Mouse (Mus musculus) testis, adult 2 months (tissue): ENCODE measurements around the gene Ifi27l2b. TPM values are rescaled to one million over a fixed set of nuclear protein-coding genes. Genes with fewer than 3 reads are reported as not detected.

Source experiments
- H3K27ac ChIP-seq: fragments of 200-500 bp; 2 replicates; pipeline ENCODE4 v1.5.1; 2012; ENCODE audit warnings: low read depth, low read length; ENCODE audit not compliant: control insufficient read depth, insufficient read depth
- H3K27me3 ChIP-seq: fragments of 200-500 bp; 2 replicates; pipeline ENCODE4 v1.6.1; 2012; ENCODE audit warnings: mild to moderate bottlenecking, low read length, moderate library complexity; ENCODE audit not compliant: control insufficient read depth, insufficient read depth
- H3K36me3 ChIP-seq: fragments of 200-500 bp; 2 replicates; pipeline ENCODE4 v1.6.1; 2012; ENCODE audit warnings: mild to moderate bottlenecking, low read length; ENCODE audit not compliant: control insufficient read depth, insufficient read depth
- H3K4me1 ChIP-seq: fragments of 200-500 bp; 2 replicates; pipeline ENCODE4 v1.6.1; 2012; ENCODE audit warnings: low read length; ENCODE audit not compliant: control insufficient read depth, insufficient read depth
- H3K4me3 ChIP-seq: fragments of 200-500 bp; 2 replicates; pipeline ENCODE4 v1.5.1; 2012; ENCODE audit warnings: low read depth, mild to moderate bottlenecking, low read length, moderate library complexity, mixed read lengths; ENCODE audit not compliant: control insufficient read depth
- CTCF ChIP-seq: fragments of 200-500 bp; IDR thresholded peaks from 2 replicates; pipeline ENCODE4 v1.5.1; 2012; ENCODE audit warnings: low read depth, mild to moderate bottlenecking, inconsistent platforms, low read length, moderate library complexity; ENCODE audit not compliant: control insufficient read depth, insufficient read depth, insufficient replicate concordance
- POLR2A ChIP-seq: fragments of 200-500 bp; IDR thresholded peaks from 2 replicates; pipeline ENCODE4 v1.6.1; 2012; ENCODE audit warnings: low read depth, mild to moderate bottlenecking, inconsistent platforms, low read length, moderate library complexity; ENCODE audit not compliant: control insufficient read depth
- polyA plus RNA-seq: library from polyadenylated mRNA; depleted of rRNA; stranded (reverse); fragments of >200 nt; gene quantifications from 2 replicates; pipeline ENCODE4 v1.2.3, GENCODE M21; 2012

The Ifi27l2b gene
- polyA plus RNA-seq, 1 experiment = not detected

- H3K36me3 ChIP-seq = no peaks in the 10 kb centered on the region
- peak within 1 kb of the TSS; percentile 55 for H3K4me3 ChIP-seq
- H3K27me3 ChIP-seq = no peaks in the 10 kb centered on the region
- peak within 1 kb of the TSS; percentile 71 for H3K27ac ChIP-seq
- H3K4me1 ChIP-seq = no peaks in the 10 kb centered on the region; the same call in 1 of the 2 replicates
- TF ChIP-seq CTCF = no peak
These were observed 22.9 kb downstream of the Ifi27l2b start, which contains the start of gene Ifi27 for GRCm38 (mm10) chr12:103433986-103434731. TSS of gene Ifi27 (plus strand) at chr12:103434211.

DNA sequence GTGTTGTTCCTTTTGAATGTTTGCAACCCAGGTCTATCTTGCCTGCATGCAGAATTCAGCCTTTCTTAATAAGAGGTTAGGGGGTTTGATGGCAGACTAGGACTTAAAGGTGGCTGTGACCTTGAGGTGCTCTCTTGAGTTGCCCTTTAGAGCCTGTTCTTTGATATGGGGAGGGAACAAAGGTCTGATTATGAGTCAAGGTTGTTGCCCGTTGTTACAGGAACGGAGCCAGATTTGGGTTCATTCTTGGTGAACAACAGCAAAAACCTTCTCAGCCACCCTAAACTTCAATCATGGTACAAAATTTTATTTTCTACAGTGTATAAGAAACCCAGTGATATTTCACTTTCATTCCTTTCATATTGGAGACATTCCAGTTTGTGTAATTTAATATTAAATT lies 23.6 kb downstream of the Ifi27l2b start:
- Histone ChIP-seq H3K27ac (peak overlapping the region; percentile 44), H3K36me3 (no peaks in the 10 kb centered on the region), H3K4me3 (no peak overlapping the region), H3K27me3 (no peaks in the 10 kb centered on the region), H3K4me1 (no peaks in the 10 kb centered on the region; the same call in 1 of the 2 replicates)
- TF ChIP-seq POLR2A (no peak), CTCF (no peak)

DNA sequence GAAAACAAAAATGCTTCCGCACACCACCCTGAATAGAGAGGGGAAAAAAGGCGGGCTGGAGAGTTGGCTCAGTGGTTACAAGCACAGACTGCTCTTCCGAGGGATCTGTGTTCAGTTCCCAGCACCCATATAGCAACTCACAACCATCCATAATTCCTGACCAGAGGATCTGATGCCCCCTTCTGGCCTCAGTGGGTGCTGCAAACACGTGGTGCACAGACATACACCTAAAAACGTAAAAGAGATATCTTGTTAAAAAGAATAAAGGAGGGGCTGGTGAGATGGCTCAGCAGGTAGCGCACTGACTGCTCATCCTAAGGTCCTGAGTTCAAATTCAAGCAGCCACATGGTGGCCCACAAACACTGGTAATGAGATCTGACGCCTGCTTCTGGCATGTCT lies 30.3 kb downstream of the Ifi27l2b start:
- no peak for TF ChIP-seq POLR2A
- peak; percentile 7; the same call in 1 of the 2 replicates for TF ChIP-seq CTCF
- Histone ChIP-seq H3K27me3 (no peaks in the 10 kb centered on the region), H3K36me3 (peaks cover 2% of the 10 kb centered on the region; the same call in 1 of the 2 replicates), H3K4me1 (peaks cover 6% of the 10 kb centered on the region), H3K4me3 (no peak overlapping the region), H3K27ac (no peak overlapping the region)

DNA sequence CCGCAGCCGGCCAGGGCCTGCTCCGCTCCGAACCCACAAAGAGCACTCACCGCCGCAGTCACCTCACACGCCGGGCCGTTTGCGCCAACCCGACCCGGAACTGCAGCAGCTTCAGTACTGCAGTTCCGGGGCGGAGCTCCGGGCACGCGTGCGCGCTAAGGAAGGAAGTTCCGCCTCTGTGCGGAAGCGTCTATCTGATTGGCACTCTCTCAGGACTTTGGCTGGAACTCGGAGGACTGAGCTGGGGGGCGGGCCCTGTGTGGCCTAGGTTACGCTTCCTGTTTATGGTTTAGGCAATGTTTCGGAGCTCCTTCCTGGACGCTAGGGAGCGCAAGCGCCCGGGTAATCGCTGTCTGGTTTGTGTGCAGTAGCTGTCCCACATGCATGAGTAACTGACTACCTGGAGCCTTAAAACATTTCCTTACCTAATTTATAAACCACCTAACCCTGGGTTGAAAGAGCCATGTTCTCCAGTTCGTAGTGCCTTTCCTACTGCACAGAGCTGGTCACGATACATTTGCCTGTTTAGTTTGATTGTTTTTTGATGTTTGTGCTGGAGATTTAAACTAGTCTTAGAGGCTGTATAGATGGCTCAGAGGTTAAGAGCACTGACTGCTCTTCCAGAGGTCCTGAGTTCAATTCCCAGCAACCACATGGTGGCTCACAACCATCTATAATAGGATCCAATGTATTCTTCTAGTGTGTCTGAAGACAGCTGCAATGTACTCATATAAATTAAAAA lies 31.1 kb downstream of the Ifi27l2b start, which contains the start of gene Ddx24:
Gene Ddx24 (minus strand): TSS at position 102 of the 742 bp plus-strand sequence.
- peaks cover 2% of the 10 kb centered on the region; the same call in 1 of the 2 replicates for H3K36me3 ChIP-seq
- TF ChIP-seq POLR2A (peak; percentile 93), CTCF (peak; percentile 66)
- no peaks in the 10 kb centered on the region for H3K27me3 ChIP-seq
- peak within 1 kb of the TSS; percentile 97 for H3K4me3 ChIP-seq
- peak within 1 kb of the TSS; percentile 91 for H3K27ac ChIP-seq
- H3K4me1 ChIP-seq = peaks cover 6% of the 10 kb centered on the region

DNA sequence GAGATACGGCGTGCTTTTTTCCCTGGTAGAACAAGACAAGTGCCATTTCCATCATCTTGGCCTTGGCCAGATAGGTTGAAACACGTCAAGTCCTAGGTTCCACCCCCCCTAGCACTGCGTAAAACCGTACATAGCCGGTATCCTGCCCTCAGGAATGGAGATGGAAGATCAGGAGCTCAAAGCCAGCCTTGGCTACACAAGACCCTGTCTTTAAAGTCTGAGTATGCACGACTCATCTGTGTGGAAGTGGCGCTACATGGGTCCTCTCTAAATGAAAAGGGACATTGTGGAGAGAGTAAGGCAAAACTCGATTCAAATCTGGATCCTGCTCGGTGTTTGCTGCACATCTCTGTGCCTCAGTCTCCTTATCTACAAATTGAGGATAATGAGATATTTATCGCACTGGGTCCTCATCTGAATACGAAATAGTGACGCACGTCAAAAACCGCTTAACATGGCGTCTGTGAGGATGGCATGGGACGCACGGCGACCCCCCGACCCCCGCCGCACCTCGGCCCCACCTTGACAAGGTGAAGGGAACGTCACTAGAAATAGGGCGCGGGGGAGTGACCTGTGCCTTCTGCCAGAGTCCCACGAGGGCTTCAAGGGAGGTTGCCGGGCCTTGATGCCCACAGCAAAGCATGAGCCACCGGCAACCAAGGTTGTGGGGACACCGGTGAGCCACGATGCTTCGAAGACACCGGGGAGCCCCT lies 31.9 kb downstream of the Ifi27l2b start:
- Histone ChIP-seq H3K27me3 (no peaks in the 10 kb centered on the region), H3K4me1 (peaks cover 6% of the 10 kb centered on the region), H3K36me3 (peaks cover 2% of the 10 kb centered on the region; the same call in 1 of the 2 replicates), H3K27ac (peak overlapping the region; percentile 91), H3K4me3 (peak overlapping the region; percentile 97)
- TF ChIP-seq POLR2A (no peak), CTCF (no peak)

DNA sequence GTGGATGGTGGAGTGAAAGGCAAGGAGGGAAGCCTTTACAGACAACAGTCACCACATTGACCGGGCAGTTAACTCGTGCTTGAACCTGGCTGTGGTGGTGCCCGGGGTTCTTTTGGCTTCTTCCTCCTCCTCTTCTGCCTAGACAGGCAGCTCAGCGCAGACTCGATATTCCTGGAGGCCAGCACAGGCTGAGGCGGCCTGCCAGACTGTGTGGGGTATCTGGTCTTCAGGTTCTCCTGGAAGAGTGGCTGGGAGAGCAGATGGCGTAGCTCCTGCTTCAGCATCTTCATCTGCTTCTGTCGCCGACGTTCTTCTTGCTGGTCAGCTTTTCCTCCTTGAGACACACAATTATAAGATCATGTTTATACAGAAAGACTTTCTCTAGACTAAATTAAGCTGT lies 48.9 kb downstream of the Ifi27l2b start:
- TF ChIP-seq POLR2A (no peak), CTCF (no peak)
- Histone ChIP-seq H3K4me3 (no peak overlapping the region), H3K36me3 (no peaks in the 10 kb centered on the region; the same call in none of the 2 replicates), H3K27ac (no peak overlapping the region), H3K27me3 (no peaks in the 10 kb centered on the region), H3K4me1 (no peaks in the 10 kb centered on the region)
